8 mouse cellular contexts compared by ENCODE assay signal in genomic region chr13:117208236-117208635, GRCm38 (mm10). TPM values are rescaled to one million over a fixed set of nuclear protein-coding genes. Genes with fewer than 3 reads are reported as not detected.
DNase-seq lines count a peak whose midpoint lies in the region; ATAC-seq and TF ChIP-seq lines count a peak whose summit lies in the region.

Gene Emb, plus strand, starts transcription at chr13:117208536.

- H3K4me2 ChIP-seq in forebrain, embryonic 16.5 days (ENCODE audit: low read length), result no peak within 1 kb of the TSS

- ATAC-seq in forebrain, embryonic 16.5 days, result no peak
- no peak for ATAC-seq in inflammation-experienced regulatory T-cells, adult 6 months
- ATAC-seq in megakaryocyte-erythroid progenitor cell, adult 5-6 weeks (replicated peaks; ENCODE audit: low FRiP score, low TSS enrichment, poor library complexity, severe bottlenecking), result 0 out of 2 replicates have a peak, but pooled peaks have one; percentile 38

- no peaks in the 10 kb centered on the region for H3K27me3 ChIP-seq in forebrain, embryonic 10.5 days (ENCODE audit: poor library complexity, severe bottlenecking)
- no peaks in the 10 kb centered on the region for H3K27me3 ChIP-seq in forebrain, embryonic 16.5 days (replicated peaks; ENCODE audit: control insufficient read depth, insufficient read depth, low read length)
- no peaks in the 10 kb centered on the region for H3K27me3 ChIP-seq in thymus, adult 2 months (ENCODE audit: control insufficient read depth, insufficient read depth, low read length)

- 85% methylated on average over 6 of the region's 6 CpGs for WGBS in forebrain, embryonic 10.5 days
- 84% methylated on average over 6 of the region's 6 CpGs for WGBS in forebrain, embryonic 16.5 days
- 89% methylated on average over 6 of the region's 6 CpGs for WGBS in thymus, adult 2 months

- no peak for DNase-seq in forebrain, embryonic 10.5 days (ENCODE audit: extremely low spot score, low spot score)
- no peak for DNase-seq in thymus, adult 2 months
- DNase-seq in thymus, adult 18-20 months, result no peak
- no peak for DNase-seq in urinary bladder, postnatal 25 days (ENCODE audit: low spot score)
- DNase-seq in kidney, postnatal 4 days, result no peak

- H3K4me1 ChIP-seq in forebrain, embryonic 10.5 days, result no peaks in the 10 kb centered on the region
- H3K4me1 ChIP-seq in forebrain, embryonic 16.5 days (replicated peaks; ENCODE audit: control insufficient read depth, insufficient read depth, low read length), result no peaks in the 10 kb centered on the region
- peaks cover 37% of the 10 kb centered on the region for H3K4me1 ChIP-seq in thymus, adult 2 months (replicated peaks; ENCODE audit: control insufficient read depth, insufficient read depth, low read length)

- TF ChIP-seq POLR2A in thymus, adult 2 months (IDR thresholded peaks at IDR 0.05; ENCODE audit: control insufficient read depth, extremely low read depth, insufficient read depth, low read length, poor library complexity), result no peak

- H3K9me3 ChIP-seq in forebrain, embryonic 10.5 days, result no peaks in the 10 kb centered on the region
- no peaks in the 10 kb centered on the region for H3K9me3 ChIP-seq in forebrain, embryonic 16.5 days (ENCODE audit: control insufficient read depth, low read length)

- H3K4me3 ChIP-seq in forebrain, embryonic 10.5 days, result no peak within 1 kb of the TSS
- H3K4me3 ChIP-seq in forebrain, embryonic 16.5 days (replicated peaks; ENCODE audit: low read length), result no peak within 1 kb of the TSS
- no peak within 1 kb of the TSS for H3K4me3 ChIP-seq in thymus, adult 2 months (ENCODE audit: control insufficient read depth, insufficient read depth, low read length)

- no peak within 1 kb of the TSS for H3K27ac ChIP-seq in forebrain, embryonic 10.5 days
- H3K27ac ChIP-seq in forebrain, embryonic 16.5 days (ENCODE audit: low read length), result no peak within 1 kb of the TSS
- H3K27ac ChIP-seq in thymus, adult 2 months (ENCODE audit: control insufficient read depth, insufficient read depth, low read length), result no peak within 1 kb of the TSS

- TF ChIP-seq CTCF in thymus, adult 2 months (IDR thresholded peaks at IDR 0.05; ENCODE audit: borderline replicate concordance, control insufficient read depth, extremely low read depth, insufficient read depth, low read length, poor library complexity), result no peak

- no peaks in the 10 kb centered on the region for H3K36me3 ChIP-seq in forebrain, embryonic 10.5 days (replicated peaks)
- H3K36me3 ChIP-seq in forebrain, embryonic 16.5 days (ENCODE audit: control insufficient read depth, insufficient read depth), result no peaks in the 10 kb centered on the region
- H3K36me3 ChIP-seq in thymus, adult 2 months (ENCODE audit: control insufficient read depth, insufficient read depth, low read length), result no peaks in the 10 kb centered on the region

- H3K9ac ChIP-seq in forebrain, embryonic 16.5 days (replicated peaks; ENCODE audit: low read depth, low read length), result no peak within 1 kb of the TSS

RNA-seq across cellular contexts. Expression of gene Emb, which starts in this region (rescaled TPM):
- polyA plus RNA-seq in forebrain, embryonic 10.5 days (2016; fragmentation: Nextera tagmentation; extraction: Ambion mirVana), result 69.5 and 70.1 TPM in 2 replicates
- 6.0 and 7.9 TPM in 2 replicates for polyA plus RNA-seq in forebrain, embryonic 16.5 days (2015; fragmentation: Nextera tagmentation; extraction: Ambion mirVana)
- 63.4 and 63.5 TPM in 2 replicates for polyA plus RNA-seq in thymus, adult 2 months (2012; rRNA removed)
- 100 to 1,000 TPM; 155 to 201 (median 196) TPM for polyA plus RNA-seq in inflammation-experienced regulatory T-cells, adult 6 months (2017; shearing (Covaris generic))
- total RNA-seq in megakaryocyte-erythroid progenitor cell, adult 5-6 weeks (2014; fragmentation: Nextera tagmentation), result 3.2 and 9.8 TPM in 2 replicates
- 8.6 and 12.8 TPM in 2 replicates for total RNA-seq in megakaryocyte-erythroid progenitor cell, adult 5-6 weeks (2017)
